Mouse (Mus musculus): ENCODE measurements around the gene Skida1.

DNA sequence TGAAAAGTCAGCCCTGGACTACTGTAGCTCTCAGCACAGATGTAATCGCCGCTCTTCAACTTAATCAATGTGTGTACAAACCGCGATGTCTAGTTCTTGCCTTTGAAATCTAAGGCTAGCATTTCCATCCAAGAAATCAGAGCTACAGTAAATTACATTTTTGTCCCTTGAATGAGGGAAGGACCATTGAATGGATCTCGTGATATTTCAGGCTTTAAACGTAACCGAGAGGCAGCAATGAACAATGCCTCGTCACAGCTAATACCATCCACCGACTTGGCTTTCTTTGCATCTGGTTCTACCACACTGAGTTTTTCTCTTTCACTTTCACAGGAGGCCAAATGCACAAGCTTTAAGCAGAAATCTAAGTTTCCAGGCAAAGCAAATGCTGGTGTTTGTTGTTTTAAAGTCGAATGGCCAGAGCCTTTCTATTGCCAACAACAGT is 1.7 kb upstream of the Skida1 start:
- TF ChIP-seq CTCF (IDR thresholded peaks at IDR 0.05) = no peak
- no peak for TF ChIP-seq EP300 (IDR thresholded peaks at IDR 0.05)
